Mouse (Mus musculus) liver, embryonic 16.5 days (tissue): ENCODE results near the gene Dbp. TPM values are rescaled to one million over a fixed set of nuclear protein-coding genes. Genes with fewer than 3 reads are reported as not detected.

ENCODE experiments used
- ATAC-seq: fragments of 200-750 bp; cut with Nextera tagmentation; 2 replicates; pipeline ENCODE4 v1.8.0; 2017; ENCODE audit warnings: low read depth, mild to moderate bottlenecking, moderate number of reproducible peaks, moderate library complexity
- H3K27ac ChIP-seq: fragments of 300-500 bp; sonication (generic); 2 replicates; pipeline ENCODE4 v1.5.1; 2014; ENCODE audit warnings: mild to moderate bottlenecking, low read length
- H3K27me3 ChIP-seq: fragments of 300-500 bp; sonication (generic); 2 replicates; pipeline ENCODE4 v1.6.1; 2014; ENCODE audit warnings: low read depth, low read length, mixed read lengths; ENCODE audit not compliant: control insufficient read depth, insufficient read depth
- H3K36me3 ChIP-seq: fragments of 300-500 bp; sonication (generic); 2 replicates; pipeline ENCODE4 v1.6.1; 2014; ENCODE audit warnings: mild to moderate bottlenecking; ENCODE audit not compliant: control insufficient read depth, insufficient read depth
- H3K4me1 ChIP-seq: fragments of 300-500 bp; sonication (generic); 2 replicates; pipeline ENCODE4 v1.6.1; 2014; ENCODE audit warnings: low read depth, low read length, mixed read lengths; ENCODE audit not compliant: control insufficient read depth
- H3K4me2 ChIP-seq: fragments of 300-500 bp; sonication (generic); 2 replicates; pipeline ENCODE4 v1.6.1; 2014; ENCODE audit warnings: low read depth, low read length, mixed read lengths
- H3K4me3 ChIP-seq: fragments of 300-500 bp; sonication (generic); 2 replicates; pipeline ENCODE4 v1.5.1; 2014; ENCODE audit warnings: low read depth, mild to moderate bottlenecking, low read length
- H3K9ac ChIP-seq: fragments of 300-500 bp; sonication (generic); 2 replicates; pipeline ENCODE4 v1.6.1; 2014; ENCODE audit warnings: low read depth, low read length
- H3K9me3 ChIP-seq: fragments of 300-500 bp; sonication (generic); replicated peaks from 2 replicates; pipeline ENCODE4 v1.6.1; 2016; ENCODE audit warnings: low read length; ENCODE audit not compliant: control insufficient read depth
- WGBS: fragments of 180-500 bp; shearing (Covaris S2); extraction: QIAGEN DNeasy Blood & Tissue Kit; methylation state at CpG from one replicate; pipeline ENCODE4 v1.1.7; 2014; ENCODE audit not compliant: insufficient replicate concordance; 5-methylcytosine and 5-hydroxymethylcytosine counted together
- polyA plus RNA-seq: library from polyadenylated mRNA; unstranded; fragments of >200 nt; fragmentation: Nextera tagmentation; extraction: Ambion mirVana; gene quantifications from 2 replicates; pipeline ENCODE4 v1.2.1, GENCODE M21; 2015

Gene Dbp
- polyA plus RNA-seq, 1 experiment from 2014 or later = 0.32 TPM

- no peaks in the 10 kb centered on the region for H3K9me3 ChIP-seq
- no peak overlapping the region for H3K4me3 ChIP-seq
- no peaks in the 10 kb centered on the region for H3K4me1 ChIP-seq
- 38% methylated on average over 11 of the region's 11 CpGs for WGBS
- H3K4me2 ChIP-seq = no peak overlapping the region
- no peaks in the 10 kb centered on the region for H3K27me3 ChIP-seq
- no peak for ATAC-seq
- H3K36me3 ChIP-seq = no peaks in the 10 kb centered on the region
- H3K9ac ChIP-seq = no peak overlapping the region
- no peak overlapping the region for H3K27ac ChIP-seq
Observed at GRCm38 (mm10) chr7:45689800-45690199, 15.1 kb upstream of the Dbp start.

GRCm38 (mm10) chr7:45692364-45692763 lies 12.5 kb upstream of the Dbp start:
- Histone ChIP-seq H3K27me3 (no peaks in the 10 kb centered on the region), H3K4me2 (no peak overlapping the region), H3K36me3 (no peaks in the 10 kb centered on the region), H3K4me3 (no peak overlapping the region), H3K9me3 (no peaks in the 10 kb centered on the region), H3K27ac (no peak overlapping the region), H3K4me1 (no peaks in the 10 kb centered on the region), H3K9ac (no peak overlapping the region)
- 76% methylated on average over 2 of the region's 2 CpGs for WGBS
- peak; percentile 47 for ATAC-seq

GRCm38 (mm10) chr7:45693921-45694591 lies 10.8 kb upstream of the Dbp start, which contains the start of gene Sec1:
Gene Sec1, minus strand, starts transcription at chr7:45694402.
- no peak for ATAC-seq
- no peak within 1 kb of the TSS for H3K9ac ChIP-seq

GRCm38 (mm10) chr7:45695098-45695497 lies 9.8 kb upstream of the Dbp start:
- Histone ChIP-seq H3K27me3 (peaks cover 22% of the 10 kb centered on the region), H3K9ac (no peak overlapping the region), H3K9me3 (no peaks in the 10 kb centered on the region), H3K4me3 (no peak overlapping the region), H3K4me1 (no peaks in the 10 kb centered on the region; the same call in 1 of the 2 replicates), H3K4me2 (no peak overlapping the region), H3K27ac (no peak overlapping the region), H3K36me3 (no peaks in the 10 kb centered on the region)
- ATAC-seq = no peak
- 26% methylated on average over 6 of the region's 6 CpGs for WGBS

More at GRCm38 (mm10) chr7:45693921-45694591, 10.8 kb upstream of the Dbp start, which contains the start of gene Sec1:
- WGBS = 81% methylated on average over 50 of the region's 50 CpGs
- Histone ChIP-seq H3K27me3 (peaks cover 12% of the 10 kb centered on the region), H3K27ac (no peak within 1 kb of the TSS), H3K4me1 (no peaks in the 10 kb centered on the region), H3K9me3 (no peaks in the 10 kb centered on the region), H3K36me3 (no peaks in the 10 kb centered on the region), H3K4me2 (no peak within 1 kb of the TSS), H3K4me3 (no peak within 1 kb of the TSS)

- H3K27me3 ChIP-seq = peaks cover 37% of the 10 kb centered on the region
- 57% methylated on average over 6 of the region's 7 CpGs for whole genome bisulfite sequencing
- no peak for ATAC-seq
Observed at GRCm38 (mm10) chr7:45697894-45698293, 7.0 kb upstream of the Dbp start.

GRCm38 (mm10) chr7:45699523-45700141 lies 5.3 kb upstream of the Dbp start, which contains the start of gene Car11:
Gene Car11, plus strand, starts transcription at chr7:45699843.
- no peaks in the 10 kb centered on the region for H3K36me3 ChIP-seq
- 0 out of 2 replicates have a peak within 1 kb of the TSS, but pooled peaks have one; percentile 1 for H3K4me2 ChIP-seq
- no peaks in the 10 kb centered on the region for H3K9me3 ChIP-seq
- peaks cover 37% of the 10 kb centered on the region for H3K27me3 ChIP-seq
- H3K9ac ChIP-seq = no peak within 1 kb of the TSS
- ATAC-seq = no peak
- no peak within 1 kb of the TSS for H3K4me3 ChIP-seq
- H3K27ac ChIP-seq = no peak within 1 kb of the TSS
- peaks cover 10% of the 10 kb centered on the region for H3K4me1 ChIP-seq
- 5% methylated on average over 36 of the region's 36 CpGs for WGBS

More at GRCm38 (mm10) chr7:45697894-45698293, 7.0 kb upstream of the Dbp start:
- Histone ChIP-seq H3K4me1 (no peaks in the 10 kb centered on the region; the same call in 1 of the 2 replicates), H3K9me3 (no peaks in the 10 kb centered on the region), H3K27ac (no peak overlapping the region), H3K4me2 (no peak overlapping the region), H3K4me3 (no peak overlapping the region), H3K9ac (no peak overlapping the region), H3K36me3 (no peaks in the 10 kb centered on the region)

GRCm38 (mm10) chr7:45700301-45701015 lies 4.4 kb upstream of the Dbp start:
- no peak overlapping the region for H3K4me3 ChIP-seq
- H3K36me3 ChIP-seq = no peaks in the 10 kb centered on the region
- H3K4me2 ChIP-seq = 0 out of 2 replicates have a peak overlapping the region, but pooled peaks have one; percentile 1
- H3K27ac ChIP-seq = no peak overlapping the region
- H3K27me3 ChIP-seq = peaks cover 37% of the 10 kb centered on the region
- peaks cover 18% of the 10 kb centered on the region for H3K4me1 ChIP-seq
- no peaks in the 10 kb centered on the region for H3K9me3 ChIP-seq
- WGBS = 4% methylated on average over 20 of the region's 20 CpGs
- no peak overlapping the region for H3K9ac ChIP-seq
- no peak for ATAC-seq

- Histone ChIP-seq H3K4me1 (peaks cover 24% of the 10 kb centered on the region), H3K9ac (no peak overlapping the region), H3K27me3 (peaks cover 37% of the 10 kb centered on the region), H3K4me3 (no peak overlapping the region), H3K36me3 (no peaks in the 10 kb centered on the region), H3K4me2 (no peak overlapping the region), H3K27ac (no peak overlapping the region), H3K9me3 (no peaks in the 10 kb centered on the region)
- 34% methylated on average over 11 of the region's 11 CpGs for WGBS
- no peak for ATAC-seq
Observed at GRCm38 (mm10) chr7:45701072-45701471, 3.8 kb upstream of the Dbp start.
